Mouse (Mus musculus) heart, embryonic 16.5 days (tissue): ENCODE measurements around the gene Cnp. TPM values are rescaled to one million over a fixed set of nuclear protein-coding genes. Genes with fewer than 3 reads are reported as not detected.

Experiments
- ATAC-seq: fragments of 200-750 bp; cut with Nextera tagmentation; replicated peaks from 2 replicates; pipeline ENCODE4 v1.8.0; 2017; ENCODE audit warnings: moderate number of reproducible peaks; ENCODE audit not compliant: insufficient read depth, low FRiP score; ENCODE audit errors: extremely low read depth
- H3K27ac ChIP-seq: fragments of 300-500 bp; sonication (generic); 2 replicates; pipeline ENCODE4 v1.5.1; 2014; ENCODE audit warnings: mild to moderate bottlenecking, low read length, control low read depth, moderate library complexity
- H3K27me3 ChIP-seq: fragments of 300-500 bp; sonication (generic); 2 replicates; pipeline ENCODE4 v1.6.1; 2014; ENCODE audit warnings: low read length, mixed read lengths; ENCODE audit not compliant: control insufficient read depth, insufficient read depth
- H3K36me3 ChIP-seq: fragments of 300-500 bp; sonication (generic); 2 replicates; pipeline ENCODE4 v1.6.1; 2014; ENCODE audit not compliant: control insufficient read depth, insufficient read depth
- H3K4me1 ChIP-seq: fragments of 300-500 bp; sonication (generic); 2 replicates; pipeline ENCODE4 v1.6.1; 2014; ENCODE audit warnings: low read length, mixed read lengths; ENCODE audit not compliant: control insufficient read depth, insufficient read depth
- H3K4me2 ChIP-seq: fragments of 300-500 bp; sonication (generic); 2 replicates; pipeline ENCODE4 v1.6.1; 2014; ENCODE audit warnings: low read depth, mild to moderate bottlenecking, control low read depth, low read length
- H3K4me3 ChIP-seq: fragments of 300-500 bp; sonication (generic); 2 replicates; pipeline ENCODE4 v1.5.1; 2014; ENCODE audit warnings: mild to moderate bottlenecking, control low read depth, low read length
- H3K9ac ChIP-seq: fragments of 300-500 bp; sonication (generic); 2 replicates; pipeline ENCODE4 v1.6.1; 2014; ENCODE audit warnings: low read length, control low read depth
- H3K9me3 ChIP-seq: fragments of 300-500 bp; sonication (generic); replicated peaks from 2 replicates; pipeline ENCODE4 v1.6.1; 2016; ENCODE audit warnings: low read length; ENCODE audit not compliant: control insufficient read depth
- WGBS: fragments of 180-500 bp; shearing (Covaris S2); extraction: QIAGEN DNeasy Blood & Tissue Kit; methylation state at CpG from one replicate; pipeline ENCODE4 v1.1.7; 2014; 5-methylcytosine and 5-hydroxymethylcytosine counted together
- polyA plus RNA-seq: library from polyadenylated mRNA; unstranded; fragments of >200 nt; fragmentation: Nextera tagmentation; extraction: Ambion mirVana; gene quantifications from 2 replicates; pipeline ENCODE4 v1.2.1, GENCODE M21; 2015

The Cnp gene
- polyA plus RNA-seq, 1 experiment from 2014 or later: 32.1 TPM

DNA sequence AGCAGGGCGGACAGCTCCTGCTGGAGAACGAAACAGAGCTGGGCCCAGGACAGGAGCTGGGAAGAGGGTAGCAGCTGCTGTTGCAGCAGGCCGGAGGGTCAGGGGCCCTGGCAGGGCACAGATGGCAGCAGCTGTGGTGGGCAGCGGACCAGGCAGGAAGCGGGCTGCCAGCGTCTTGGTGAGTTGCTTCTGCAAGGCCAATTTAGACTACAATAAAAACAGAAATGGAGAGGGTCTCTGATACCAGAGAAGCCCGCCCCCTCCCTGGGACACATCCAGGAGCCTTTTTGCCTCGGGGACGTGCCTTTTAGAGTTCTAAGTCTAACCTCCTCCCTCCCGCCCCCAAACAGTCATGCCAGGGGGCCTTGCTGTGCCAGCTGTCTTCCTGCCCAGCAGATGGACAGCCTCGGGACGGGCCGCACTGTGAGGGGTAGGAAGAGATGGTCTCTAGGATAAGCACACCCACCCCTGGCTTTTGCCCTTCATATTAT lies 54.2 kb downstream of the Cnp start:
- 54% methylated on average over 13 of the region's 13 CpGs for WGBS
- Histone ChIP-seq H3K27me3 (0 out of 2 replicates have a peak, but pooled peaks cover 2% of the 10 kb centered on the region), H3K4me1 (peaks cover 11% of the 10 kb centered on the region), H3K9ac (no peak overlapping the region), H3K4me2 (no peak overlapping the region), H3K4me3 (no peak overlapping the region), H3K27ac (no peak overlapping the region), H3K9me3 (no peaks in the 10 kb centered on the region), H3K36me3 (peaks cover 15% of the 10 kb centered on the region)
- ATAC-seq: no peak

DNA sequence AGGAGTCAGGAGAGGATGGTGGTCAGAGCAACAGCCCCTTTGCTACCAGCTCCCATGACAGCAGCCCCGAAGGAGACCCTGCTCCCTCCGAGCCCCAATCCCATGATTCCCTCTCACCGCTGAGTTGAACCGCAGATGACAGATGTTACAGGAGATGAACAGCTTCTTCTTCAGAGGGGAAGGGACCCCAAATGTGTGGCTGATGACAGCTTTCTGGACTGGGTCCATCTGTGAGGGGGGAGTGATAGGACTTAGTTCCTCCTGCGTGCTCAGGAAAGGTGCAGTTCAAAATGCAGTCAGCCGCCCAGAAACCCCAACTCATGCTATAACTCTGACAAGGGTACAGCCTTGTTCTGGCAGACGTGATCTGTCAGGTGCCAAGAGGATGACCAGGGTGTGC lies 59.8 kb downstream of the Cnp start:
- ATAC-seq: no peak
- no peak overlapping the region for H3K4me2 ChIP-seq
- H3K9me3 ChIP-seq: no peaks in the 10 kb centered on the region
- H3K4me3 ChIP-seq: no peak overlapping the region
- no peak overlapping the region for H3K9ac ChIP-seq
- H3K36me3 ChIP-seq: no peaks in the 10 kb centered on the region
- no peak overlapping the region for H3K27ac ChIP-seq
- H3K4me1 ChIP-seq: no peaks in the 10 kb centered on the region
- 64% methylated on average over 7 of the region's 7 CpGs for WGBS
- H3K27me3 ChIP-seq: peaks cover 4% of the 10 kb centered on the region

DNA sequence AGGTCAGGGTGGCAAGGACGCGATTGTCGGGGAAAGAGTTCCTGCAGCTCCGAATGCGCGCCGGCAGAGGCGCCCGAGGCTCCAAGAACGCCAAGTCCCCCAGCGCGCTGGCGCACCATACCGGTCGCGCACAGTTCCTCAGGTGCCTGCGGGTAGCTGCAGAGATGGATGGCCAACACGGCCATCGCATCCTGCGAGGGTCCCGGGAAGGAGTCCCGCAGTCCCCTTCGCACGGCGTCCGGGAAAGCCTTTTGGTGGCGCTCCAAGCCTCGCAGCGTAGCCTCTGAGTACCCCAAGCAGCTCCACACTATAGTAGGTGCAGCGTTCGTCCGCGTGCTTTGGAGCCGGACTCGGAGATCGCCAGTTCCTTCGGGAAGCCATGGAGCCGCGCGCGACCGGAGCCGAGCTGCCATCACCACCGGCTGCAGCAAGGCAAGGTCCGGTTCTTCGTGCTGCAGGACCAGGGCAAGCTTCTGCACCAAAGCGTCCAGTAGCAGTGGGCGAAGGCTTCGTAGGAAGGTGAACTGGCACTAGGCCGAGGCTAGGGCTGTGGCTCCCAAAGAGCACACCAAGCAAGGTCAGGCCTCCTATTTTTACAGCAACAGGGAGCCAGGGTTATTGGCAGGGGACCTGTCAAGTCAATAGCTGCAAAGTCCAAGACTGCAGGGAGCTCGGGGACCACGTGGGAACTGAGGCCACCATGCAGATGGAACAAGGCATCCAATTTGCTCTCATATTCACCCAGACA lies 65.6 kb downstream of the Cnp start:
- Histone ChIP-seq H3K4me3 (peak overlapping the region; percentile 44), H3K27ac (no peak overlapping the region), H3K4me2 (peak overlapping the region; percentile 76), H3K27me3 (peaks cover 15% of the 10 kb centered on the region), H3K9ac (peak overlapping the region; percentile 63), H3K9me3 (no peaks in the 10 kb centered on the region), H3K36me3 (no peaks in the 10 kb centered on the region), H3K4me1 (peaks cover 2% of the 10 kb centered on the region)
- 0 out of 2 replicates have a peak, but pooled peaks have one; percentile 58 for ATAC-seq
- WGBS: 7% methylated on average over 52 of the region's 52 CpGs

Other genes starting within 250 kb of the Cnp start
- not detected in 2 replicates for gene Gast, start 240.5 kb upstream of the Cnp start, polyA plus RNA-seq
- gene Hap1, start 218.8 kb upstream of the Cnp start, polyA plus RNA-seq: 5.6 and 5.8 TPM in 2 replicates
- gene Jup, start 177.1 kb upstream of the Cnp start, polyA plus RNA-seq: 140 and 155 TPM in 2 replicates
- 50.8 and 52.6 TPM in 2 replicates for gene P3h4, start 160.1 kb upstream of the Cnp start, polyA plus RNA-seq
- 89.4 and 98.0 TPM in 2 replicates for gene Fkbp10, start 159.2 kb upstream of the Cnp start, polyA plus RNA-seq
- 107 and 110 TPM in 2 replicates for gene Nt5c3b, start 133.1 kb upstream of the Cnp start, polyA plus RNA-seq
- 0.29 and 0.47 TPM in 2 replicates for gene Klhl10, start 133.0 kb upstream of the Cnp start, polyA plus RNA-seq
- gene Klhl11, start 102.2 kb upstream of the Cnp start, polyA plus RNA-seq: 8.7 and 9.5 TPM in 2 replicates
- 64.4 and 67.1 TPM in 2 replicates for gene Acly, start 46.9 kb upstream of the Cnp start, polyA plus RNA-seq
- 0.85 and 0.94 TPM in 2 replicates for gene Ttc25, start 29.3 kb upstream of the Cnp start, polyA plus RNA-seq
- gene Nkiras2, start 44.3 kb downstream of the Cnp start, polyA plus RNA-seq: 78.8 and 81.5 TPM in 2 replicates
- gene Dnajc7, start 45.3 kb downstream of the Cnp start, polyA plus RNA-seq: 219 and 228 TPM in 2 replicates
- gene Zfp385c, start 117.6 kb downstream of the Cnp start, polyA plus RNA-seq: 0.26 and 0.60 TPM in 2 replicates
- 1.5 and 2.6 TPM in 2 replicates for gene Dhx58, start 129.4 kb downstream of the Cnp start, polyA plus RNA-seq
- 30.5 and 31.7 TPM in 2 replicates for gene Kat2a, start 137.6 kb downstream of the Cnp start, polyA plus RNA-seq
- gene Hspb9, start 138.9 kb downstream of the Cnp start, polyA plus RNA-seq: 0.24 TPM in 1 of 2 replicates, not detected in the other
- 17.9 and 19.9 TPM in 2 replicates for gene Rab5c, start 163.3 kb downstream of the Cnp start, polyA plus RNA-seq
- not detected in 2 replicates for gene Kcnh4, start 185.0 kb downstream of the Cnp start, polyA plus RNA-seq
- not detected in 2 replicates for gene Hcrt, start 188.0 kb downstream of the Cnp start, polyA plus RNA-seq
- 7.1 and 7.7 TPM in 2 replicates for gene Ghdc, start 196.1 kb downstream of the Cnp start, polyA plus RNA-seq